Mouse (Mus musculus) c-Kit-positive CD71-negative TER-119-negative erythroid progenitor cells, embryonic 14.5 days (primary cell): Measurements from ENCODE around the gene 1700020N01Rik.

ENCODE experiments used
- DNase-seq: peaks from one replicate; pipeline ENCODE4 v3.0.0-alpha.2; 2013; ENCODE audit warnings: low read depth

The 1700020N01Rik gene

DNA sequence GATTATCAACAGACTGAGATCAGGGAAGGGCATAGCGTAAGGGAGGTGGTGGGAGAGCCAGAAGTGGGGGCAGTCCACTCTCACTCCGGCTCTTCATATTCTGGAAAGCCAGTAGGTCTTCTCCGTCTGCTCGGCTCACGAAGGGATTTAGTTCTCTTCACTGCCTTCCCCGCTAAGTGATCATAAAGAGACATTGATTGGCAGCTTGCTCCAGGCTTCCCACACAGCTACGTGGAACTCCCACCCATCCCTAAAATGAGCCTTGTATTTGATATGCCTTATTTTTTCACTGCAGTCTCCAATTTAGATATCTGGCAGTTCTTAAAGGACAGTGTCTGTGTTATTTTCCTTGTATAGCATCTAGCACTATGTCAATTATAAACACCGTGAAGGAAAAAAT, 11.5 kb downstream of the 1700020N01Rik start:
- no peak for DNase-seq

DNA sequence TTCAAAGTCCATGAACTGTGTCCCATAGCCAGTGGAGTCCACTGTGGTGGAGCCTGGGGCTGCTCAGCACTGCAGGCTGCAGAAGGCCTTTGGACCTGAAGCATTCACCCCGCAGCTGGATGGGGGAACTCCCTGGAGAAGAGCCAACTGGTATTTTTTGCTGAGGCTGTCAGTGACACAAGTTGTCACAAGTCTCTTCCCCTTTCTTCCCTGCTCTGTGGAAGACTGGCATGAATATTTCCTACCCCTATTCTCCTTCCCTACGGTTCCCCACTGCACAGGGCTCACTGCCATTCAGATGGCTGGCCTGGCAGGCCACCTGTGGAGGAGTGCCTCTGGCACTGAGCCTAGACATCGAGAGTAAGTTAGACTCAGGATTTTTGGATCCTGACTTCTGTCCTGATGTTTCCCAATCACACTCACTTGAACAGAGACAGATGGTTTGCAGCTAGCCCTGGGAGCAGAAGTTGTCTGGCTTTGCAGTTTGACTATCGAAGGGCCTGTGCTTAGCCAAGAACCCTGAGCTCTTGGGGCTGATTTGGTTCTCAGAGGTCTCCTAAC, 12.1 kb downstream of the 1700020N01Rik start:
- no peak for DNase-seq

DNA sequence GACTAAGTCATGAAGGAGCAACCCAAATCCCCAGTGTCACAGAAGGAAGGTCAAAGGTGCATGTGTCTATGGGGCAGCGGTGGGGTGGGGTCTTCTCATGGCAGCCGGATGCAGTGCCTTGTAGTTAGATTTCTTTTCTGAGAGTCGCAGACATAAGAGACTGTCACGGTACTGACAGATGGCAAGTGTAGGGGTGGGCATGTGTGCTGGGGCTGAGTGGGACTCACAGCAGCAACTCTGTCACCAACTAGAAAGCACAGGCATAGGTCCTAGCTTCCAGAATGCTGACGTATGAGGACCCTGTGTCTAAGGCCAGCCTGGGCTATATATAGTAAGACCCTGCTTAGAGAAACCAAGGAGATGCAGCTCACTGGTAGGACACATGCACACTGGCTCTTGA, 12.7 kb downstream of the 1700020N01Rik start:
- no peak for DNase-seq

DNA sequence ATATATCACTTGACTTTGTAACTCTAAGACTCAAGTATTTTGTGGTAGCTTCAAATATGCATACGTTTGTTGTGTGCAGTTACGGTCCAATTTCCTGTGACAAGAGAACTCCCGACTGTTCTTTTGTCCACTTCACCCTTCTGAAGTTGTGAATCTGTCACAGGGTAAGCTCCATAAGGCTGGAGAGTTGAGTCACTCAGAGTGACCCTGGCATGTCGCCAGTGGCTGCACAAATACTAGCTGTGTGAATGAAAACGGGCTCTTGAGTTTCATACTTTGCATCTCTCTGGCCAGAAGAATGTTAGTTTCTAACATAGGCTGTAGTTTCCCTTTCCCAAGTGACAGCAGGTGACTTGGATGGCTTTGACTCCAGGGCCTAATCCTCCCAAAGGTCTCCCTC, 14.0 kb downstream of the 1700020N01Rik start:
- no peak for DNase-seq

DNA sequence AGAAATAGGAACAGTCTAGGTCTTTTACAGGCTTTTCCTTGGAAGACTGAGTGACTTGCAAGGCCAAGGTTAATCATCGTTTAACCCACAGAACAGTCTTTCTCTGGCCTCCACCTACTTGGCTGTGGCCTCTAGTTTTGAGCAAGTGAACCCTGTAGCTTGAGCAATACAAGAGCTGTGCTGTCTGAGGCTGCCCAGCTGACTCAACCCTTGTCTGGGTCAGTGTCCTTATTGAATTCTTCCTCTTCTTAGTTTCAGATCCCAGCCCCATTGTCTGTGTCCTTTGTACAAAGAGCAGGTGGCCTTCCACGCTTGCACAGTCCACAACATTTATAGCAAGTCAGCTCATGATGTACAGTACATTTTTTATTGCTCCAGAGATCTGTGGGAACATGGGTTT, 16.6 kb downstream of the 1700020N01Rik start:
- no peak for DNase-seq

DNA sequence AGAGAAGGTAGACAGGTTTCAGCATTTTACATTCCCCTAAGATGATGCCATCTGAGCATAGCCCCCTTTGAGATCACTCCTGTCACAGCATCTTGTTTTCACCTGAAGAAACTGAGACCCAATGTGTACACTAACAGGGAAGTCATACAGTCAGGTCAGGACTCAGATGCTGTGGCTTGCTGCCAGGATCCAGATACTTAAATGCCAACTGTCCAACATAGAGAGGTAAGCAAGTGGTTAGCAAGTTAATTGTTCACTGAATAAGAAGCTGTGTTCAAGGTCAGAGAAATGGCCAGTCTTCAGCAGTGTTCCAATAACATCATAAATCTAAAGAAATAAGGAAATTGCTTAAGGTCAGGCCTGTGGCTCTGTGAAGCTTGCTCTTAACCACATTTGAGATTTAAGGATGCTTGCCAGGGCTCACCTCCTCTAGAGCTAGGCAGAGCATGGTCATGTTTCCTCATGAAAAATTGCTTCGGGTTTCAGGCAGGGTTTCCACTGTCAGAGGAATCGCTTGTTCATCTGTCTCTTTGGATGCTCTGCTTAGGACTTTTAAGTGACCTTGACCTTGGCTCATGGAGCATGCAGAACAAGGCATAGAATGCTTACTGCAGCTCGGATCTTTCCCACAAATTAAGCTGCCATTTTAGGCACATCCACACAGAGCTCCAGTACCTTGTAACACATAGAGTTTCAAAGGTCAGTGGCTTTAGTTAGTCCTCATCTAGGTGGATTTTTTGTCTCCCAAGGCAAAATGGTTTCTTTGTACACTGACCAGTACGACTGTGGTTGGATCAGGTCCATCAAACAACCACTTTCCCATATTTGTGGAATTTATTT, 20.3 kb downstream of the 1700020N01Rik start:
- no peak for DNase-seq

DNA sequence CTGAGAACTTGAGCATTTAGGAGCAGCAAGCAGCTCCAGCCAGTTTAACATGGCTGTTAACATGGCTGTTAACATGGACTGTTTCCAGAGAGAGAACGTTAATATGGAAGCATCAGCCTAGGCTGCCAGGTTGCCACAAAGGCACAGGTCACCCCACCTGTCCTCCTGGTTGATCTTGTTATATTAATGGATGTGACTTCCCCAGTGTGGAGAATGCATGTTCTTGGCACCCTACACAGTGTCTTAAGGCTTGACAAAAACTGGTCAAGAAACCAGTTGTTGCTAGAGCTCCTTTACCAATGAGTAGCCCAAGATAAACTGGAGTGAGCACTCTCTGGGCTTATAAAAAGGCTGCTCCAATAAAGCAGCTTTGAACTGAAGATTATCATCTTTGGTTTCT, 21.6 kb downstream of the 1700020N01Rik start:
- no peak for DNase-seq

DNA sequence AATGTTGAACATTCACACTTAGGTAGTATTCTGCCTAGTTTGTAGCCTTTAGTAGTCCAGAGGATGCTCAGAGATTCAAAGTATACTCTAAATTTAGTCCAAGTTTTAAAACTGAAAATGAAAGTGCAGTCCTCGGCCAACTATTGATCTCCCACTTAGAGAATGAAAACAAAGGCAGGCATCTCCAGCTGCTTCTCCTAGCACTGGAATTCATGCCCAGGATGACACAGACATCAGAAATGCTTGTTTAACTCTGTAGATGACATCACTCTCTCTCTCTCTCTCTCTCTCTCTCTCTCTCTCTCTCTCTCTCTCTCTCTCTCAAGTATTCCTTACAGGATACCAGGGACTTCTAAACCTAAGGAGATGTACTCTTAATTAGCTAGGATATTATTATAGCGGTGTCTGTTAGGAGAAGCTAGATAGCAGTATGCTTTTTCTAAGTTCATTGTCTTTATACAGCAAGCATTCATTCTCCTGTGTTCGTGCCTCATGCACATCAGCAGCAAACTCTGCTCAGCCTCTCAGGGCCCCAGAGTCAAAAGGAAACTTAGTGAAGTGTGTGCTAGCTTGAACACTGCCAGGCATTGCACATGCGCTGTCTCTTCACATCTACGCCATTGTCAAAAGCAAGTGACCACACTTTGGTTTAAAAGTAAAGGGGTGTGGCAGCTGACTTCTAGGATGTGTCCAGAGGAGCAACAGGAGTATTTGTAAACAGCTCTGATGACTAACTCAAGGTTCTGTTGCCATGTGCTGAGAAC, 26.0 kb downstream of the 1700020N01Rik start:
- DNase-seq, result no peak

DNA sequence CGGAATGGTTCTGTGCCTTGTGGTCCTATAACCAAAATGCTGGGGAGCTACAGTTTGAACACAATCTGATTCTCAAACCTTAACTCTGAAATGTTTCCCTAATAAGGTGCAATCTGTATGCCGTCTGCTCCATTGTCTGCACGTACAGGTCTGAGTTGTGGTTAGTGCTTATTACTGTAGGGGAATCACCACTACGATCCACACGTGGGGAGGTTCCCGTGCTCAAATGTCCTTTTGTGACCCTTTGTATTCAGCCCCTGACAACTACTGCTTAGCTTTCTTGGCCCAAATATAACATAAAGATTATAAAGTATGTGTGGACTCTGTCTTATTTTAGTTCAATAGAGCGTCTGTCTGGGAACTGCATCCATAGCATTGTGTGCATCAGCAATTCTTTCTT, 29.1 kb downstream of the 1700020N01Rik start:
- DNase-seq, result no peak

DNA sequence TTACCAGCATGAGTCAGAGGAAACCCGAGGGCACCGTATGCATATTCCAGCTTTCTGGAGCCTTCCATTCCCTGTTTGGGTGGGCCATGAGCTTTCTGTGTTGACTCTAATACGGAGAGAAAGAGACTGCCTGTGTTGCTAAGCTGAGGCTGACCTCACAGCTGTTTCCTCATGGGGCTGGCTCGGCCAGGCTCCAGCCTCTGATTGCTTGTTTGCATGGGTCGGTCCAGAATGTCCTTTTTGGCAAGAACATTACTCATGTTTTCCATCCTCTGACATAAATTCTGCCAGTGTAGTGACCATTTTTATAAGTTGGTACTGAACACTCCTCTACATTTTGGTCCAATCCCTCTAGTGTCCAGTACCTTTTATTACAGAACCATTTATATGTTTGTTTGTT, 35.6 kb downstream of the 1700020N01Rik start:
- DNase-seq, result no peak

DNA sequence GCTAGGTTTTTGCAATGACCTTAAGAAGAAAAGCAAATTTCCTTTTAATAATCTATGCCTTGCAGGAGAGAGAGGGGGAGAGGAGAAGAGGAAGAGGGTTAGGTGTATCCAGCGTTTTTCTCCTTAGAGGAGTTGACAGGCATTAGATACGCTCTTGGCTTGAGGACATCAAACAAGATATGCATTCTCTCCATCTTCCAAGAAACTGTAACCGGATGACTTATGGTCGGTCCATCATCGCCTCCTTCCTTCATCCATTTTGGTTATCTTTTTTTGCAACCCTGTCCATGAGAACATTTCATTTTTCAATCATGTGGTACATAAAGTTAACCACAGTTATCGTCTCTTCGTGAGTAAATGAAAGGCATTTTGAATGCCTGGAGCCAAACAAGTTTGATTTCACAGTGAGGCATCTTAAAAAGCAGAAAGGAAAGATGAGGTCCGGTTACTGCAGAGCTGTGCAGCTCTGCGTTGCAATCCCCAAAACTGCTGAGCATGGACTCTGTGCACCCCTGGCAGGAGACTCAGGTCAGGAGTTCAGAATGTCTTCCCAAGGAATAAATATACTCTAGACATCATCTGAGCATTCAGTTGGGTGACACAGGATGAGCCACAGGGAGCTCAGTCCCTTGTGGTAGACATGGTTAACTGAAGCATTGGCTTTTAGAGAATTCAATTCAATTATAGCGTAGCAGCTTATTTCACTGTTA, 36.2 kb downstream of the 1700020N01Rik start:
- no peak for DNase-seq

DNA sequence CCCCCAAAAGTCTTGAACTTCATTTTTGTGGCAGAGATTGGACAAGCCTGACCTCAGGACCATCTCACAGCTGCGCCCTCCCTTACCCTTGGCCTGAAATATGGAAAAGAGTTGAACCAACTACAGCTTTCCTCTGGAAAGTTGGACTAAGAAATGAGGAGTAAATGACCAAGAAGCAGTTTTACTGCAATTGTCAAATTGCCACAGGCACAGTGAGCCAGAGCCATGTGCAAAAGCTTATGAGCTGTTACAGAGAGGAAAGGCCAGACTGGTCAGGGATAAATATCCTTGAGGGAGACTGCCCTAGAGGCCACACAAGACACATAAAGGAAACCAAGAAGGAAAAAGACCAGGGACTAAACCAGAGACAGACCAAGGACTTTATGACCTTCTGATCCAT, 38.5 kb downstream of the 1700020N01Rik start:
- DNase-seq, result no peak

DNA sequence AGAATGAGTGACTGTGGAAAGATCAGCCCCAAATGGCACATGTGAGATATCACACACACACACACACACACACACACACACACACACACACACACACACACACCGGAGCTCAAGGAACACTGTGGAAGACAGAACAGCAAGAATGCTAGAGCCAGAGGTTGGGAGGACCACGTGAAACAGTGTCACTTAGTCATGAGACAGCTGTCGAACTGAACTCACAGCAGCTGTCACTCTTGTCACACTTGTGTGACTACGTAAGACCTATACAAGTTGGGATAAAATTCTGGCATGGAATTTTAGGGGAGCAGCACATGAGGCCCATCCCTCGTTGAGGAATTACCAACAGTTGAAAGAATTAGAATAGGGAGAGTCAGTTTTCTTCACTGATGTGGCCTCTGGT, 39.7 kb downstream of the 1700020N01Rik start:
- no peak for DNase-seq

DNA sequence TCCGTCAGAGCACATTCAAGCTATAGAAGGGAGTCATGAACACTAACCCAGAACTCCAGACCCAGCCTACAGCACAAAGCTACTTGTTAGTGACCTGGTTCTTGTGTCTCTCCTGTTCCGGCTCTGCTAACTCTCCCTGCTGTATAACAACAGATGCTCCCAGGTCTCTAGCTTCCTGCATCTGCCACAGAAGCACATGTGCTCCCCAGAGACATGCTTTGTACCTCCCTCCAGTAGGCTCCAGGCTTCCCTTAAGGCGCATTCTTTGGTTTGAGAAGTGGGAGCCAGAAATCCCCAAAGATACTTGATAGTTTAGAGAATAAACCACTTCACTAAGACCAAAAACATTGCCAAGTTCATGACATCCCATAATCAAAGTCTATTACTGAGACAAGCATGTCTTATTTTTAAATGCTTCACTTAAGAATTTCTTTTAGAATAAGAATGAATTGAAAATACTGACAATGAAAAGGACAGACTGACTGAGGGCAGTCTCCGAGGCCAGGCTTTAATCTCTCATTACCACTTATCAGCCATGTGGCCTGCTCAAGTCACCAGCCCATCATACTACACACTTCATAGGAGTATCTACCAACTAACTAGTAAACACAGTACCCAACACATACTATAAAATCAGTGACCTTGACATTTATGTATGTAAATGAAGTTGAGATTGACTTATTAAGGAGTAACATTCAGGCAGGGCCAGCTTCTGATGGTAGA, 43.2 kb downstream of the 1700020N01Rik start:
- DNase-seq, result no peak

DNA sequence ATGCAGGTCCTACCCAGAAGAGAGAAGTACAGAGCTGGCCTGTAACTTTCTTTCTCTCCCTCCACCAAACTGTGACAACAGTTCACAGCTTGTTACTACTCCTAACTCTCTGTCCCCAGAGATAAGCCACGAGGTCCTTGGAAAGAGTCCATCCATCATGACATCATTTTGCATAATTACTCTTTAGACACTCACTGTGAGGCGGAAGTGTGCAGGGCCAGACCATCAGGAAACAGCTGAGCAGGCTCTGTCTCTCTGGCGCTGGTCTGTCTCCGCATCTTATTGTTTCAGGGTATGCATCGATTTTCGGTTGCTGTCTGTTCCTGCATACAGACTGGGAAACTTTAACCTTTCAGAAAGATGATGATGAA, 43.8 kb downstream of the 1700020N01Rik start:
- DNase-seq, result no peak

DNA sequence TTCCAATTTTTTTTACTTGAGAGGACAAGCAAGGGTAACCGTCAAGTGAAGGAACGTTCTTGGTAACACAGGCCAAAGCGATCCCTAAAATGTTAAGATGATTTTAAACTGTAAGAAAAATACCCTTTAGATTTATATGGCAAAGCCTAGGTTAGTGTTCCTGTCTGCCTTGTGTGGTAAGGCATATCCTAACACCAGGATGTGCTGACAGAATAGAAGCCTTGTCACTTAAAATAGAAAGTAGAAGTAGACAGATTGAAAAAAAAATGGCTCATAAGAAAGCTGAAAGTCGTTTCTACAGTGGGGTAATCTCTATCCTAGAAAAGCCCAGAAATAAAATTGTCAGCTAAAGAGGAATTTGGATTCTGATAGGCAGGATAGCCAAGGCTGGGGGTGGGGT, 58.4 kb downstream of the 1700020N01Rik start:
- no peak for DNase-seq

DNA sequence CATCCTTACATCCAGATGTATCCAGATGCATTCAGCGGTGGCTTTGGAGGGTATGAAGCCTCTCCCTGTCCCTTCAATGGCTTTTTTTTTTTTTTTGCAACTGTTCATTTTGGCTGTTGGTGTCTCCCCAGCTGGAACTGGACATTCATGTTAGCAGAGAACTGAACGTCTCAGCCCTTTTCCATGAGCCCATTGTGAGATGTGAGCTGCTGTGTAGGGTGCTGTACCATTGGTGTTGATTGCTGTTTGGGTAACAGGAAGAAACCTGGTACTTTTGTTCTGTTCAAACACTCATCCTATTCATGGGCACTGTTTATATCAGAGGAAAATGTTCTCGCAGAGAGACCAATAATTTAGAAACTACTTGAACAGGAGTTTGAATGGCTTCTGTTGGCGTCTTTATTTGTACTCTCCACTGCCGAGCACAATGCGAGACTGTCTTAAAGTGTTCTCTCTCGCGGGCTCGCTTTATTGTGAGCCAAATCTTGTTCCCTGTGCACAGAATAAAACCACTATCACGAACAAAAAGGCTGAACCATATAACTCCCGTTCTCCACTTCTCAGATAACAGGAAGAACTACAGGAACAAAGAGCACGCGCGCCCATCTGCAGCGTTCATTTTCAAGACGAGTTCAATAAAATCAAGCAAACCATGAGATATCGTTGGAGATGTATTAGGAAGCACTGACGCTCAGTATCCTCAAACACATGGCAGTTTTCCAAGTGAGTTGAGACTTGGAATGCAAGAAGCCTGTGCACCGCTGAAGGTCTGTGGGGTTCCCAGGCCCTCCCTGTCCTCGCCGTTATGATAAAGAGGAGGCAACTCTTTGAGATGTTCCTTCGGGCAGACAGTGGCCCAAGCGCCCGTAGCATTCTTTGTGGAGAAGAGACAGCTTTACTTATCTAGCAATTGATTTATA, 59.7 kb downstream of the 1700020N01Rik start:
- no peak for DNase-seq

DNA sequence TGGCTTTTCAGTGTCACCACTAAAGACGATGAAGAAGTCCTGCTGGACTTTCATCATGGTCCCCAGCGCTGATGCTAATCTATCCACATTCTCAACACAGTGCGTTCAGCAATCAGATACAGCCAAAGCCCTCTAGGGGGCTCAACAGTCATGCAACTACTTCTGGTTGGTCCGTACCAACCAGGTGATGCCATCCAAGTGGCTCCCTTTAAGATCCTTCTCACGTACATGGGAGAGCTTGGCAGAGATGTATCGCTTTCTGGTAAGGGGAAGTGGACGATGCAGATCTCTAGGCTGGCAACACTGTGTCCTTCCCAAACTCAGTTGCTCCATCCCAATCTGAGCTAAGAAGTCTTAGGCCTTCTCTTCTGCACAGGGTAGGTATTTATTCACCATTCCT, 60.5 kb downstream of the 1700020N01Rik start:
- no peak for DNase-seq

DNA sequence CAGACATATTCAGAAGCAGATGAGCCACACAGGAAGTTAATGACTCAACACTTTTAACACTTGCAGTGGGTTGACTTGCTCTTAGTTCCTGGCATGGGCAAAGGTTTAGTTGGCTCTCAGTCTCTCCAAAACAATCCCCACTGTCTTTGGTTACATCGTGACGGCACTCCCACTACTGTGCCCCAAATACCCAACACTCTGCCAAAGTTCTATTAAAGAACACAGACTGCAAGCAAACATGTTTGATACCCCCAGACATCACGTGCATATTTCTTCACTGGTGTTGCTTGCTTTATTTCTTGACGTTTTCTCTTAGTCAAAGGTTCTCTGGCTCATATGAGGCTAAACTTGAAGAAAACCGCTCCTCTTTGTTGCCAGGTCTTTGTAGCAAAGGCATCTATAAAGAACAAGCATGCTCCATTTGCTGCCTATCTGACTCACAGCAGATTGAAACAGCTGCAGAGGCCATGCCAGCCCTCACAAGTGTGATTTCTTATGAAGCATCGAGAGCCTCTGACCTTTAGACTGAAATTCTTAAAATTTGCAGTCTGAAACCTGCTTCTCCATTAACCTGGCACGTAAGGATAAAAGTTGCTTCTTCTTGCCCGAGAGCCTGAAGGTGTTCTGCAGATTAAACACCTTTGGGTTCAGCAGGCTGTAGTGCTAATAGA, 66.8 kb downstream of the 1700020N01Rik start:
- DNase-seq, result no peak

DNA sequence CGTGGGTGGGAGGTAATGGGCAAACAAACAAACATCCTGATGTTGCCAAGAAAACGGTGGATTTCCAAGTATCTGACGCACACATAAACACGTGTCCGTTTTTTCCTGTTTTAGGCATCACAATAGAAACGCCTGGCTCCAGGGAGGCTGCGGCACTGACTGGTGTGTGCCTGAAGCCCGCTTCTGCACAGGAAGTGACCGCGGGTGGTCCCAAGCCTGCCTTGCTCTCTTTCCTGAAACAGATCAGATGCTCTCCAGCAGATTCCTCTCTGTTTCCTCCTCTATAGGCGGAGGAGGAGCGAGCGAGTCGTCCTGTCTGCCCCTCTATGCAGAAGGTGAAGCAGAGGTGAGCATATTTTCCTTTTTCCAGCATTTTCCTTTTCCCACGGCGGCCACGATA, 76.0 kb downstream of the 1700020N01Rik start:
- DNase-seq, result no peak
